Mouse (Mus musculus) small intestine, adult 2 months (tissue): ENCODE data around the gene Hoxd10.

Experiments
- CTCF ChIP-seq: fragments of 200-500 bp; IDR thresholded peaks from 2 replicates; pipeline ENCODE4 v1.5.1; 2012; ENCODE audit warnings: low read depth, mild to moderate bottlenecking, control low read depth, inconsistent platforms, low read length, moderate library complexity, mixed read lengths; ENCODE audit not compliant: insufficient replicate concordance, insufficient read length; ENCODE audit errors: extremely low read depth
- POLR2A ChIP-seq: fragments of 200-500 bp; IDR thresholded peaks from 2 replicates; pipeline ENCODE4 v1.6.1; 2012; ENCODE audit warnings: low read depth, mild to moderate bottlenecking, control low read depth, inconsistent platforms, low read length, moderate library complexity

GRCm38 (mm10) chr2:74680561-74681398 is 10.9 kb upstream of the Hoxd10 start:
- TF ChIP-seq POLR2A: no peak
- TF ChIP-seq CTCF: no peak
